Mouse (Mus musculus) embryonic fibroblast, embryonic 13.5 days (primary cell): ENCODE data around the gene Castor2.

Experiments
- CTCF ChIP-seq: IDR thresholded peaks from 2 replicates; pipeline ENCODE4 v1.5.1; 2011; ENCODE audit warnings: mild to moderate bottlenecking, control low read depth, low read length, moderate library complexity, borderline replicate concordance; ENCODE audit not compliant: insufficient read depth
- POLR2A ChIP-seq: IDR thresholded peaks from 2 replicates; pipeline ENCODE4 v1.6.1; 2011; ENCODE audit warnings: low read depth, mild to moderate bottlenecking, control low read depth, low read length, moderate library complexity

DNA sequence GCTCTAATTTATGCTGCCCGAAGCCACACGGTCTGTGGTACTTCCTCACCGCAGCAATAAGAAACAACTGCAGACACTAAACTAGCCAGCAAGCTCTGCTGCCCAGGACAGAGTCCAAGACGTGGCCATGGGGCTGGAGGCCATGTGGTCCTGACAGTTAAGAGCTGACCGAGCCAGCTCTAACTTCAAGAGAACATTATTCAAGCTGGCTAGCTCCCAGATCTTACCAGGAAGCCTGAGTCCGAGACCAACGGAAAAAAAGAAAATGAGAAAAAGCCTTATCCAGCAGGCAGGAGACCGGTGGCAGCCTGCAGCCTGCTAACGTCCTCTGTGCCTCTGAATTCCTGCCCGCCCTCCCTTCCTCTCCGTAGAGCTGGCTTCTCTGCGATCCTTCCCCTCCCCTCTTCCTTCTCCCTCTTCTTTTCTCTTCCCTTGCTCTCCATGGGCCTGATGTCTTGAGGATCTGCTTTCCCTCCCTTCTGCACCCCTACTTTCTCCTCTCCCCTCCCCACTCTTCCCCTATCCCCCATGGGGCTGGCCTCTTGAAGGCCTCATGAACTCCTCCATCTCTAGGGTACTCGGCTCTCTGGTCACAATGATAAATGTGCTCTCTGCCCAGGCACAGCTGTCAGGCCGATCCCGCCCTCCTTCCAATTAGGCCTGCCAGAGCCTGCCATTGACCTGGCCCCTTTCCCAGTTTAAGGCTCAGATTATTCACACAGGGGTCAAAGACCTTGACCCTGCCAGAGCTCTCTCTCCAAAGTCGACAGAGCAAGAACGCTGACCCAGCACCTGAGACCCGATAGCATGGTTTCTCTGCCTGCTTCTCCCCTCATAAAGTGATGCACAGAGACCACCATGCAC lies 18.6 kb upstream of the Castor2 start:
- TF ChIP-seq CTCF (no peak), POLR2A (no peak)
